Mouse (Mus musculus) cortical plate, adult 2 months (tissue): ENCODE results near the gene Olfr541.

Source experiments
- CTCF ChIP-seq: fragments of 200-500 bp; IDR thresholded peaks from 2 replicates; pipeline ENCODE4 v1.5.1; 2011; ENCODE audit warnings: mild to moderate bottlenecking, control low read depth, low read length; ENCODE audit not compliant: insufficient read depth; ENCODE audit errors: extremely low read depth
- POLR2A ChIP-seq: fragments of 200-500 bp; IDR thresholded peaks from 2 replicates; pipeline ENCODE4 v1.6.1; 2011; ENCODE audit warnings: mild to moderate bottlenecking, low read length, control low read depth; ENCODE audit not compliant: insufficient read depth; ENCODE audit errors: extremely low read depth

- TF ChIP-seq CTCF = no peak
- TF ChIP-seq POLR2A = no peak
These were observed 50.3 kb downstream of the Olfr541 start for GRCm38 (mm10) chr7:140747402-140747801.
